Mouse (Mus musculus) cerebellum, adult 9-11 months (tissue): ENCODE measurements at regions not wholly inside any gene's neighbourhood (a gene's known extent, or its start where the extent isn't known, plus 50 kb on each side); places are given as distances from the start of the nearest gene placed in this dataset.

Source experiments
- DNase-seq: peaks from one replicate; pipeline ENCODE4 v3.0.0; 2022

- DNase-seq: no peak
These were observed 72.1 kb downstream of the Cdc42ep3 start for GRCm38 (mm10) chr17:79282771-79283170.

DNA sequence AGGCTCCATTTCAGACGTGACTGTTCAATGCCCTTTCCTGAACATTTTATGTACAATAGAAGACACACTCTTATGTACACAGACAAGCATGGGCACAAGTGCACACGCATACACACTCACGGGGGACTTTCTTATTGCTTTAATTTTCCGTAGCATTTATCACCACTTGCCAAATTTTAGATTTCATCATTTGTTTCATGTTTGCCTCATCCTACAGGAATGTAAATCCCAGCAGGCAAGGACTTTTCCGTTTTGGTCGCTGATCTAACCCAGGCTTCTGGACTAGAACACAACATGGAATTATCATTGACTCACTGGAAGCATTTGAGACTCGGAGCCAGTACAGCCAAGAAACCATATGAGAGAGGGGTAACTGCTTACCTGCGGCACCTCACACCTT, 81.3 kb downstream of the Cdc42ep3 start:
- no peak for DNase-seq

GRCm38 (mm10) chr17:79259691-79260090, 95.2 kb downstream of the Cdc42ep3 start:
- DNase-seq: no peak

GRCm38 (mm10) chr17:79246962-79247902, 107.7 kb downstream of the Cdc42ep3 start:
- no peak for DNase-seq

- DNase-seq: peak; percentile 4
These were observed 110.8 kb downstream of the Cdc42ep3 start for GRCm38 (mm10) chr17:79244121-79244520.

DNA sequence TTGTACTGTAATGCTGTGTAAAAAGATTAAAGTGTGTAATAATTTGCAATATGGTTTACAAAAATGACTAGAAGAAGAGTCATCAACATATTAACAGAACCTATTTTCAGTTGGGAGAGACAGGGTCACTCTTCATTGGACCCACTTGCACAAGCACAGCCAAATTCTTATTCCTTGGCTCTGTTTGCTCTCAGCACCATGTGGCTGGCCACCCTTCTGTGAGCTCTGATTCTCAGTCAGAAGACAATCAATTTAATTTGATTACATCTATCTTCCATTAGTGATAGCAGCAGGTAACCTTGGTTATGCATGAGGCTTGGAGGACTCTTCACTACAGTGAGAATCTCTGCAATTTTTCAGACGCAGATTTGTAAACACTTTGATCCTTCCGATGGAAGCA, 111.5 kb downstream of the Cdc42ep3 start:
- DNase-seq: no peak

DNA sequence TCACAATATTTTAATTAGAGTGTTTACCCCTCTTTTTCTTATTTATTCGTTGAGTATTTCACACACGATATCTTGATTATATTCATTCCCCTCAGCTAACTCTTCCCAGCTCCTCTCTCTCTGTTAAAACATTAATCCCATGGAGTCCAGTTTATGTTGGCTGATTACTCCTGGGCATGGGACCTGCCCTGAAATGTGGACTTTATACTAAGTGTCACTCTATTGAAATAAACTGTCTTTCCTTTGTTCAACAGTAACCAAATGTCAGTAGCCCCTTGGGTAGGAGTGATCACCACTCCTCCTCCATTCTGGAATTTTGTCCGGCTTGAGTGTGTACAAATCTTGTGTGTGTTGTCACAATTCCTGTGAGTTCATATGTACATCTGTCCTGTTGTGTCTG, 113.4 kb downstream of the Cdc42ep3 start:
- no peak for DNase-seq

GRCm38 (mm10) chr17:79236244-79236781, 118.6 kb downstream of the Cdc42ep3 start:
- no peak for DNase-seq

GRCm38 (mm10) chr17:79230653-79231489, 124.0 kb downstream of the Cdc42ep3 start:
- no peak for DNase-seq

DNA sequence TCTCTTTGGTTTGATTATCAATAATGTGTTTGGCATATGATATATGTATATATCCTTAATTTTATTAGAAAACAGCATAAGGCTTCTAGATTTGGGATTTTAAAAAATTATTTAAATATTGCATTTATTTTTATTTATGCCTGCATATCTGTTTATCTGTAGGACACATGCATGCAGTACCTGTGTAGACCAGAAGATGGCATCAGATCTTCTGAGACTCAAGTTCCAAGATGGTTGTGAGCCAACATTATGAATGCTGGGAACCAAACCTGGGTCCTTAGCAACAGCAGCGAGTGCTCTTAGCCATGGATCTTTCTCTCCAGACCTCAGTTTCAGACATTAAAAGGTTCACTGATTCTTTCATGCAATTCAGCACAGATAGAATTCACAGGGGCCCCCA, 148.3 kb downstream of the Cdc42ep3 start:
- no peak for DNase-seq

- DNase-seq: no peak
These were observed 148.8 kb downstream of the Cdc42ep3 start for GRCm38 (mm10) chr17:79206111-79206510.

DNA sequence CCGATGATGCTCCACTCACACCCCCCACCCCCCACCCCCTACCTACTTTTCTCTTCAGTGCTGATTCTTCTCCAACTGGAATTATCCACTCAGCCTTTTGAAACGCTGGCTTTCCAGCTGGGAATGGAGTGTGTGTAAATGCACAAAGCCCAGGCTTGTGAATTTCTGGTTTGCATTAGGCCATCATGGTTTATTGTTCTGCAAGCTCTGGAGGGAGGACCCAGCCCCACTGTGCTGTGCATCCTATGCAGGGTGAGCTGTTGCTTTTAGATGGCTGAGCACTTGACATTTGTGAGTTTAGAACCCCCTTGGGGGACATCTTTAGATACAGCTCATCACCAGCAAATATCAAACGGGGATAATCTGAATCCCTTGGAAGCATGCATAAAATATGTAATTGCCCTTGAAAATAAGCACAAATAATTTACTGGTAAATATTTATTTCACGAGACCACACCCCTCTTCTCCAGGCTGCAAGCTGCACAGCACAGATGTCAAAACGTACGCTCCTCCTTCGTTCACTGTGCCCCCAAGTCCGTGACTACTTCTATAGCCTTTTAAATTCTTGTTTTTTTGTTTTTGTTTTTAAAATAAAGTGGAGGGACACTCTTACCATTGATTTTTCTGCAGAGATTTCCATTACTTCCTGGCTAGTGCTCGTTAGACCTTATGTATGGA, 148.2 kb downstream of the Qpct start:
- no peak for DNase-seq

GRCm38 (mm10) chr17:79191871-79192373, 140.2 kb downstream of the Qpct start:
- DNase-seq: no peak

GRCm38 (mm10) chr17:79188282-79188681, 136.6 kb downstream of the Qpct start:
- no peak for DNase-seq

DNA sequence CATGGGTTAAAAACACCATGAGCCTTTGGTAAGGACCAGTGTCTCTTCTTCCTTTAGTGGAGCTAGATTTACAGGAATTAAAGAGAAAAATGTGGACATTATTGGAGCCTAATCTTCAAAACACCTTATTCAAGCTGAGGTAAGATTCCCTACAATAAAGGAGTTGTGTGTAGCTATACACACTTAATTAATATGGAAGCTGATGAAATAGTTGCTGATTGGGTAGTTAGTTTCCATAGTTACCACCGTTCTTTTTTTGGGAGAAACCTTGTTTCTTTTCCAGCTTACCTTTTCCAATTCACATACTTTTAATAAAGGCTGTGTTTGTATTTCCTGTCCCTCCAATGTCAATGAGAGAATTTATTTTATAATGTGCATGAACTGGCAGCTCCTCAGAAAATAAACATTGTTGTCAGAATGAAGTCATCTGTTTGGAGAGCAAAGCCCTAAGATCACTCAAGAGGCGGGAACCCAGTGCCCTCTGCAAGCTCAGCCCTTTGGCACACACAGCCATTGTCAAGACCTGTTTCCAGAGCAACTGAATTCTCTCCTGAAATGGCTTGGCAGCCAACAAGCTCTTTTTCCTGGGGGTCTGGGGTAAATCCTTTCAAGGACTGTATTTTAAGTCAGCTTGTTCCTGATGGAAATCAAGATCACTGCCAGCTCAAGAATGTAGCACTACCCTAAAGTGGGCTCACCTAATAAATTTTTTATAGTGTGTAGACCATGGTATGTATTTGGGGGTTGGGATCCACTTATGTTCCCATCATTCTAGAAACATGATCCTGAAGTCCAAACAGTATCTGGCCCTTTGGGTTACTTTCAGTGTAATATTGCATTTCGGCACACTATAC, 128.8 kb downstream of the Qpct start:
- no peak for DNase-seq

- DNase-seq: no peak
These were observed 125.6 kb downstream of the Qpct start for GRCm38 (mm10) chr17:79177259-79177658.

GRCm38 (mm10) chr17:79176356-79176755, 124.7 kb downstream of the Qpct start:
- DNase-seq: no peak

GRCm38 (mm10) chr17:79175381-79175780, 123.7 kb downstream of the Qpct start:
- no peak for DNase-seq

GRCm38 (mm10) chr17:79172328-79172727, 120.6 kb downstream of the Qpct start:
- no peak for DNase-seq

GRCm38 (mm10) chr17:79170690-79171089, 119.0 kb downstream of the Qpct start:
- DNase-seq: no peak

- DNase-seq: no peak
These were observed 115.5 kb downstream of the Qpct start for GRCm38 (mm10) chr17:79167198-79167597.
